Mouse (Mus musculus) megakaryocyte, adult 5-6 weeks (primary cell): ENCODE data around the gene Dusp23. TPM values are rescaled to one million over a fixed set of nuclear protein-coding genes. Genes with fewer than 3 reads are reported as not detected.
A peak's percentile ranks its signal among the peaks of the same experiment; 100 is the strongest.

ENCODE experiments used
- ATAC-seq: 2 replicates; pipeline ENCODE4 v1.8.0; 2016; ENCODE audit warnings: mild to moderate bottlenecking, inconsistent platforms; ENCODE audit not compliant: poor library complexity, severe bottlenecking
- total RNA-seq, 2 experiments: library from RNA; stranded (forward) in 1 of 2; stranded (reverse) in 1 of 2; fragments of 153-499, 151-499 nt in 1 of 2; fragments of 221-1000, 200-1000 nt in 1 of 2; gene quantifications; 2 replicates each; pipeline versions ENCODE4 v1.2.3 to v1.2.4; 2015 to 2017

The Dusp23 gene
- total RNA-seq, 2 experiments from 2014 or later: 0.37 to 8.6 TPM

GRCm38 (mm10) chr1:172624081-172624480 is 8.7 kb downstream of the Dusp23 start:
- no peak for ATAC-seq

GRCm38 (mm10) chr1:172623599-172623998 is 9.2 kb downstream of the Dusp23 start:
- ATAC-seq: peak; percentile 56

- peak; percentile 92 for ATAC-seq
Observed at GRCm38 (mm10) chr1:172619235-172619634, 13.5 kb downstream of the Dusp23 start.

- ATAC-seq: no peak
Observed at GRCm38 (mm10) chr1:172618141-172618540, 14.6 kb downstream of the Dusp23 start.

GRCm38 (mm10) chr1:172617365-172618076 is 15.2 kb downstream of the Dusp23 start:
- no peak for ATAC-seq

GRCm38 (mm10) chr1:172616537-172617300 is 16.0 kb downstream of the Dusp23 start:
- ATAC-seq: no peak

GRCm38 (mm10) chr1:172615412-172615811 is 17.4 kb downstream of the Dusp23 start:
- ATAC-seq: no peak

GRCm38 (mm10) chr1:172614654-172615053 is 18.1 kb downstream of the Dusp23 start:
- no peak for ATAC-seq

GRCm38 (mm10) chr1:172612745-172613144 is 20.0 kb downstream of the Dusp23 start:
- peak; percentile 43; the same call in 1 of the 2 replicates for ATAC-seq

- ATAC-seq: no peak
Observed at GRCm38 (mm10) chr1:172611304-172611703, 21.5 kb downstream of the Dusp23 start.

GRCm38 (mm10) chr1:172602326-172602725 is 30.4 kb downstream of the Dusp23 start, which contains the start of gene Fcrl6:
Fcrl6 (minus strand) TSS chr1:172602551.
- ATAC-seq: peak; percentile 63

- peak; percentile 70 for ATAC-seq
Observed at GRCm38 (mm10) chr1:172594495-172594894, 38.3 kb downstream of the Dusp23 start.

GRCm38 (mm10) chr1:172593956-172594355 is 38.8 kb downstream of the Dusp23 start:
- no peak for ATAC-seq

- ATAC-seq: no peak
Observed at GRCm38 (mm10) chr1:172593321-172593720, 39.4 kb downstream of the Dusp23 start.

- ATAC-seq: peak; percentile 56
Observed at GRCm38 (mm10) chr1:172590385-172590784, 42.4 kb downstream of the Dusp23 start, which contains the start of gene Slamf8. Slamf8 (minus strand) TSS chr1:172590568.

GRCm38 (mm10) chr1:172585612-172586567 is 46.9 kb downstream of the Dusp23 start:
- peak; percentile 17 for ATAC-seq

- no peak for ATAC-seq
Observed at GRCm38 (mm10) chr1:172585026-172585425, 47.7 kb downstream of the Dusp23 start.

GRCm38 (mm10) chr1:172584271-172584670 is 48.5 kb downstream of the Dusp23 start:
- ATAC-seq: no peak

- no peak for ATAC-seq
Observed at GRCm38 (mm10) chr1:172582436-172582835, 50.3 kb downstream of the Dusp23 start.
